Mouse (Mus musculus): ENCODE measurements at regions not wholly inside any gene's neighbourhood (a gene's known extent, or its start where the extent isn't known, plus 50 kb on each side); places are given as distances from the start of the nearest gene placed in this dataset.

GRCm38 (mm10) chr13:26517646-26518045, 252.3 kb downstream of the Hdgfl1 start:
- Histone ChIP-seq H3K27me3 (ENCODE audit: poor library complexity, severe bottlenecking) (no peaks in the 10 kb centered on the region), H3K4me1 (peaks cover 8% of the 10 kb centered on the region; the same call in 1 of the 2 replicates), H3K4me3 (no peak overlapping the region), H3K9me3 (no peaks in the 10 kb centered on the region), H3K27ac (no peak overlapping the region), H3K36me3 (replicated peaks) (no peaks in the 10 kb centered on the region)
- DNase-seq (ENCODE audit: extremely low spot score, low spot score): no peak
- WGBS: 81% methylated on average over 4 of the region's 4 CpGs

GRCm38 (mm10) chr13:26510448-26510847, 259.5 kb downstream of the Hdgfl1 start:
- DNase-seq (ENCODE audit: extremely low spot score, low spot score): no peak
- Histone ChIP-seq H3K9me3 (no peaks in the 10 kb centered on the region), H3K4me1 (no peaks in the 10 kb centered on the region), H3K27me3 (ENCODE audit: poor library complexity, severe bottlenecking) (no peaks in the 10 kb centered on the region), H3K4me3 (no peak overlapping the region), H3K27ac (no peak overlapping the region), H3K36me3 (replicated peaks) (no peaks in the 10 kb centered on the region)
- WGBS: 87% methylated on average over 4 of the region's 4 CpGs

- DNase-seq (ENCODE audit: extremely low spot score, low spot score): no peak
- H3K36me3 ChIP-seq (replicated peaks): no peaks in the 10 kb centered on the region
- H3K4me1 ChIP-seq: no peaks in the 10 kb centered on the region
- H3K9me3 ChIP-seq: no peaks in the 10 kb centered on the region
- 94% methylated on average over 3 of the region's 3 CpGs for WGBS
- no peak overlapping the region for H3K27ac ChIP-seq
- H3K27me3 ChIP-seq (ENCODE audit: poor library complexity, severe bottlenecking): no peaks in the 10 kb centered on the region
- no peak overlapping the region for H3K4me3 ChIP-seq
These were observed 260.1 kb downstream of the Hdgfl1 start for GRCm38 (mm10) chr13:26509841-26510240.

- H3K27ac ChIP-seq: no peak overlapping the region
- DNase-seq (ENCODE audit: extremely low spot score, low spot score): no peak
- no peaks in the 10 kb centered on the region for H3K9me3 ChIP-seq
- no peak overlapping the region for H3K4me3 ChIP-seq
- H3K4me1 ChIP-seq: no peaks in the 10 kb centered on the region
- WGBS: 96% methylated on average over 1 of the region's 1 CpGs
- no peaks in the 10 kb centered on the region for H3K36me3 ChIP-seq (replicated peaks)
- H3K27me3 ChIP-seq (ENCODE audit: poor library complexity, severe bottlenecking): no peaks in the 10 kb centered on the region
These were observed 266.2 kb downstream of the Hdgfl1 start for GRCm38 (mm10) chr13:26503744-26504143.

GRCm38 (mm10) chr13:26497086-26497485, 272.9 kb downstream of the Hdgfl1 start:
- H3K9me3 ChIP-seq: no peaks in the 10 kb centered on the region
- no peak overlapping the region for H3K27ac ChIP-seq
- no peak overlapping the region for H3K4me3 ChIP-seq
- 80% methylated on average over 2 of the region's 2 CpGs for WGBS
- no peaks in the 10 kb centered on the region for H3K4me1 ChIP-seq
- H3K36me3 ChIP-seq (replicated peaks): no peaks in the 10 kb centered on the region
- DNase-seq (ENCODE audit: extremely low spot score, low spot score): no peak
- H3K27me3 ChIP-seq (ENCODE audit: poor library complexity, severe bottlenecking): no peaks in the 10 kb centered on the region

GRCm38 (mm10) chr13:26495871-26496270, 274.1 kb downstream of the Hdgfl1 start:
- Histone ChIP-seq H3K4me1 (no peaks in the 10 kb centered on the region), H3K9me3 (no peaks in the 10 kb centered on the region), H3K4me3 (no peak overlapping the region), H3K27me3 (ENCODE audit: poor library complexity, severe bottlenecking) (no peaks in the 10 kb centered on the region), H3K36me3 (replicated peaks) (no peaks in the 10 kb centered on the region), H3K27ac (no peak overlapping the region)
- DNase-seq (ENCODE audit: extremely low spot score, low spot score): no peak

GRCm38 (mm10) chr13:26469343-26469742, 300.6 kb downstream of the Hdgfl1 start:
- no peaks in the 10 kb centered on the region for H3K4me1 ChIP-seq
- H3K27ac ChIP-seq: no peak overlapping the region
- H3K27me3 ChIP-seq (ENCODE audit: poor library complexity, severe bottlenecking): no peaks in the 10 kb centered on the region
- 75% methylated on average over 3 of the region's 3 CpGs for WGBS
- no peak for DNase-seq (ENCODE audit: extremely low spot score, low spot score)
- H3K4me3 ChIP-seq: no peak overlapping the region
- no peaks in the 10 kb centered on the region for H3K9me3 ChIP-seq
- H3K36me3 ChIP-seq (replicated peaks): no peaks in the 10 kb centered on the region

- no peak for DNase-seq (ENCODE audit: extremely low spot score, low spot score)
- Histone ChIP-seq H3K4me3 (no peak overlapping the region), H3K9me3 (no peaks in the 10 kb centered on the region), H3K4me1 (no peaks in the 10 kb centered on the region), H3K27ac (no peak overlapping the region), H3K27me3 (ENCODE audit: poor library complexity, severe bottlenecking) (no peaks in the 10 kb centered on the region), H3K36me3 (replicated peaks) (no peaks in the 10 kb centered on the region)
These were observed 302.4 kb downstream of the Hdgfl1 start for GRCm38 (mm10) chr13:26467526-26467925.

- no peaks in the 10 kb centered on the region for H3K9me3 ChIP-seq
- WGBS: 64% methylated on average over 2 of the region's 2 CpGs
- H3K4me1 ChIP-seq: no peaks in the 10 kb centered on the region
These were observed 305.4 kb downstream of the Hdgfl1 start for GRCm38 (mm10) chr13:26464523-26464922.

GRCm38 (mm10) chr13:26464096-26464495, 305.9 kb downstream of the Hdgfl1 start:
- DNase-seq (ENCODE audit: extremely low spot score, low spot score): no peak
- Histone ChIP-seq H3K4me3 (no peak overlapping the region), H3K9me3 (no peaks in the 10 kb centered on the region), H3K27me3 (ENCODE audit: poor library complexity, severe bottlenecking) (no peaks in the 10 kb centered on the region), H3K4me1 (no peaks in the 10 kb centered on the region), H3K36me3 (replicated peaks) (no peaks in the 10 kb centered on the region), H3K27ac (no peak overlapping the region)

More at GRCm38 (mm10) chr13:26464523-26464922, 305.4 kb downstream of the Hdgfl1 start:
- H3K27me3 ChIP-seq (ENCODE audit: poor library complexity, severe bottlenecking): no peaks in the 10 kb centered on the region
- H3K27ac ChIP-seq: no peak overlapping the region
- no peak for DNase-seq (ENCODE audit: extremely low spot score, low spot score)
- H3K36me3 ChIP-seq (replicated peaks): no peaks in the 10 kb centered on the region
- no peak overlapping the region for H3K4me3 ChIP-seq

GRCm38 (mm10) chr13:26457487-26458253, 312.3 kb downstream of the Hdgfl1 start:
- 79% methylated on average over 4 of the region's 4 CpGs for WGBS

GRCm38 (mm10) chr13:26426639-26427038, 343.3 kb downstream of the Hdgfl1 start:
- Histone ChIP-seq H3K27me3 (ENCODE audit: poor library complexity, severe bottlenecking) (no peaks in the 10 kb centered on the region), H3K36me3 (replicated peaks) (no peaks in the 10 kb centered on the region), H3K4me1 (no peaks in the 10 kb centered on the region), H3K9me3 (no peaks in the 10 kb centered on the region), H3K4me3 (no peak overlapping the region), H3K27ac (no peak overlapping the region)
- 89% methylated on average over 4 of the region's 4 CpGs for WGBS
- no peak for DNase-seq (ENCODE audit: extremely low spot score, low spot score)

More at GRCm38 (mm10) chr13:26457487-26458253, 312.3 kb downstream of the Hdgfl1 start:
- H3K9me3 ChIP-seq: 0 out of 2 replicates have a peak, but pooled peaks cover 4% of the 10 kb centered on the region
- H3K27ac ChIP-seq: no peak overlapping the region
- no peaks in the 10 kb centered on the region for H3K27me3 ChIP-seq (ENCODE audit: poor library complexity, severe bottlenecking)
- H3K36me3 ChIP-seq (replicated peaks): no peaks in the 10 kb centered on the region
- H3K4me1 ChIP-seq: no peaks in the 10 kb centered on the region
- no peak overlapping the region for H3K4me3 ChIP-seq
- DNase-seq (ENCODE audit: extremely low spot score, low spot score): no peak

GRCm38 (mm10) chr13:26424513-26424912, 345.5 kb downstream of the Hdgfl1 start:
- Histone ChIP-seq H3K4me3 (no peak overlapping the region), H3K9me3 (no peaks in the 10 kb centered on the region), H3K27ac (no peak overlapping the region), H3K4me1 (no peaks in the 10 kb centered on the region), H3K27me3 (ENCODE audit: poor library complexity, severe bottlenecking) (no peaks in the 10 kb centered on the region), H3K36me3 (replicated peaks) (no peaks in the 10 kb centered on the region)
- 90% methylated on average over 1 of the region's 1 CpGs for WGBS
- DNase-seq (ENCODE audit: extremely low spot score, low spot score): no peak

- Histone ChIP-seq H3K27ac (no peak overlapping the region), H3K4me3 (no peak overlapping the region), H3K4me1 (peaks cover 2% of the 10 kb centered on the region; the same call in 1 of the 2 replicates), H3K27me3 (ENCODE audit: poor library complexity, severe bottlenecking) (no peaks in the 10 kb centered on the region), H3K36me3 (replicated peaks) (no peaks in the 10 kb centered on the region), H3K9me3 (no peaks in the 10 kb centered on the region)
- no peak for DNase-seq (ENCODE audit: extremely low spot score, low spot score)
These were observed 364.2 kb downstream of the Hdgfl1 start for GRCm38 (mm10) chr13:26405757-26406156.

Data from forebrain, embryonic 10.5 days (tissue).